Mouse (Mus musculus): ENCODE results near the gene Wfikkn2.

Wfikkn2 gene

GRCm38 (mm10) chr11:94221257-94221656 is 24.5 kb downstream of the Wfikkn2 start:
- no peak for DNase-seq (ENCODE audit: low spot score)

GRCm38 (mm10) chr11:94216247-94216646 is 29.6 kb downstream of the Wfikkn2 start:
- DNase-seq (ENCODE audit: low spot score): peak; percentile 75

- DNase-seq (ENCODE audit: low spot score): peak; percentile 41
Measured at GRCm38 (mm10) chr11:94215581-94215980, 30.2 kb downstream of the Wfikkn2 start.

- peak; percentile 48 for DNase-seq (ENCODE audit: low spot score)
Measured at GRCm38 (mm10) chr11:94213735-94214594, 31.8 kb downstream of the Wfikkn2 start.

GRCm38 (mm10) chr11:94212997-94213396 is 32.8 kb downstream of the Wfikkn2 start:
- DNase-seq (ENCODE audit: low spot score): peak; percentile 44

- no peak for DNase-seq (ENCODE audit: low spot score)
Measured at GRCm38 (mm10) chr11:94212489-94212836, 33.3 kb downstream of the Wfikkn2 start.

GRCm38 (mm10) chr11:94211651-94212488 is 33.9 kb downstream of the Wfikkn2 start:
- peak; percentile 60 for DNase-seq (ENCODE audit: low spot score)

GRCm38 (mm10) chr11:94211124-94211603 is 34.6 kb downstream of the Wfikkn2 start, which contains the start of gene Tob1:
Gene Tob1 (plus strand): TSS chr11:94211454.
- peak; percentile 100 for DNase-seq (ENCODE audit: low spot score)

GRCm38 (mm10) chr11:94210191-94211086 is 35.4 kb downstream of the Wfikkn2 start:
- peak; percentile 97 for DNase-seq (ENCODE audit: low spot score)

GRCm38 (mm10) chr11:94209695-94210131 is 36.1 kb downstream of the Wfikkn2 start:
- no peak for DNase-seq (ENCODE audit: low spot score)

GRCm38 (mm10) chr11:94208811-94209675 is 36.8 kb downstream of the Wfikkn2 start:
- peak; percentile 45 for DNase-seq (ENCODE audit: low spot score)

- DNase-seq (ENCODE audit: low spot score): no peak
Measured at GRCm38 (mm10) chr11:94206398-94207114, 39.2 kb downstream of the Wfikkn2 start.

GRCm38 (mm10) chr11:94203066-94203465 is 42.7 kb downstream of the Wfikkn2 start:
- DNase-seq (ENCODE audit: low spot score): peak; percentile 75

- no peak for DNase-seq (ENCODE audit: low spot score)
Measured at GRCm38 (mm10) chr11:94202106-94202505, 43.7 kb downstream of the Wfikkn2 start.

GRCm38 (mm10) chr11:94200422-94200821 is 45.4 kb downstream of the Wfikkn2 start:
- no peak for DNase-seq (ENCODE audit: low spot score)

GRCm38 (mm10) chr11:94199771-94200170 is 46.0 kb downstream of the Wfikkn2 start:
- DNase-seq (ENCODE audit: low spot score): no peak

- DNase-seq (ENCODE audit: low spot score): no peak
Measured at GRCm38 (mm10) chr11:94198405-94199146, 47.2 kb downstream of the Wfikkn2 start.

GRCm38 (mm10) chr11:94196311-94196710 is 49.5 kb downstream of the Wfikkn2 start:
- no peak for DNase-seq (ENCODE audit: low spot score)

- DNase-seq (ENCODE audit: low spot score): peak; percentile 71
Measured at GRCm38 (mm10) chr11:94193109-94193508, 52.7 kb downstream of the Wfikkn2 start.

Measured in adipocyte (in vitro differentiated cells).